Mouse (Mus musculus): ENCODE measurements around the gene Cachd1.

Cachd1 gene

DNA sequence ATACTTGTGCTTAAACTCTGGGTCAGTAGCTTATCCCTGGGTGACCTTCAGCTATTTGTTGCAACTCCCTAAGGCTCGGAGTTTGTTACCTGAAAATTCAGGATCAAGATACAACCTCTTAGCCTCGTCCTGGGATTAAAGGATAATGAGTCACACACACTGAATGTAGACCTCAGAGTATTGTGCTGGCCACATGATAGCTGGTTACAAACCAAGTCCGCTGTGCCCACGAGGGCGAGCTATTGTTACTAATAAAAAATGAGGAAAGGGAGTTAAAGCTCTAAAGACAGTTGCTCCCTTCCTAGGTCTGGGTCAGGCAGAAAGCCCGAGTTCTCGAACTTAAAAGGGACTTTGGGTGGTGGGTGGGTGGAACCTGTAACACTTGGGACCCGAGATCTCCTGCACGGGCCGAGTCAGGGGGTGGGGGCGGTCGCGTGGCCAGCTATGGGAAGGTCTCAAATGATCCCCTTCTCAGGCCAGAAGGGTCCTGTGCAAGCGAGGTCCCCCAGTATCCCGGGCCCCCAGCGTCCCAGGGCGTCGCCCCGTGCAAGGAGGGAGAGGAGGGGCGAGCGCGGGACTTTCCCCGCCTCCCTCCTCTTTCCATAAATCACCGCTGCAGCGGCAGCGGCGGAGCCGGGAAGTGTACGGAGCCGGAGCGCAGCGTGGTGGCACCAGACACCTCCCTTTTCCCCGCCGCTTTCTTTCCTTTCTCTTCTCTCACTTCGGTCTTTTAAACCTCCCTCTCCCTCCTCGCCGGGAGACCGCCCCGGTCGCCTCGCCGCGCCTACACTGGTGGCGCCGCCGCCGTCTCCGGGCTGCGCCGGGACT lies at the start of gene Cachd1:
Cachd1 (plus strand) TSS at position 633 of the 828 bp plus-strand sequence.
- no peak for DNase-seq (ENCODE audit: low read depth)

DNA sequence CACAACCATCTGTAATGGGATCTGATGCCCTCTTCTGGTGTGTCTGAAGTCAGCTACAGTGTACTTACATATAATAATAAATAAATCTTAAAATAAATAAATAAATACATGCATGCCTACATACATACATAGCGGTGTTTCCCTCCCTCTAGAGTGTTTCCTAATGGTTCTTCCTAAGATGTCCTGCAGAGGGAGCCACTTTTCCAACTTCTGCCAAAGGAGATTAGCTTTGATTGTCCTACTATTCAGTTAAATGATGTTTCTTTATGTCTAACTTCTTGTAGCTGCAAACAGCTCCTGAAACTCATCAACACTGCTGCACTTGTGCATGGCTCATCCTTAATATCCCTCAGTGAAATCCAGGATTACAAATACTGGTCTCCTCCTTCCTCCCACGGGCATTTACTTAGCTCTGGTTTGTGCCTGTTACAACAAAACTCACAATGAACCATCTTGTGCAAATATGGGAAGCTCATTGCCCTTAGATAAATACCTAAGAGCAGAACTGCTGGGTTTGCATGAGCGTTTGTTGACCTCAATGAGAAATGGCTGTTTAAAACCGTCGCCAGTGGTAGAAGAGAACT lies 47.5 kb upstream of the Cachd1 start:
- DNase-seq (ENCODE audit: low read depth), result peak; percentile 20

DNA sequence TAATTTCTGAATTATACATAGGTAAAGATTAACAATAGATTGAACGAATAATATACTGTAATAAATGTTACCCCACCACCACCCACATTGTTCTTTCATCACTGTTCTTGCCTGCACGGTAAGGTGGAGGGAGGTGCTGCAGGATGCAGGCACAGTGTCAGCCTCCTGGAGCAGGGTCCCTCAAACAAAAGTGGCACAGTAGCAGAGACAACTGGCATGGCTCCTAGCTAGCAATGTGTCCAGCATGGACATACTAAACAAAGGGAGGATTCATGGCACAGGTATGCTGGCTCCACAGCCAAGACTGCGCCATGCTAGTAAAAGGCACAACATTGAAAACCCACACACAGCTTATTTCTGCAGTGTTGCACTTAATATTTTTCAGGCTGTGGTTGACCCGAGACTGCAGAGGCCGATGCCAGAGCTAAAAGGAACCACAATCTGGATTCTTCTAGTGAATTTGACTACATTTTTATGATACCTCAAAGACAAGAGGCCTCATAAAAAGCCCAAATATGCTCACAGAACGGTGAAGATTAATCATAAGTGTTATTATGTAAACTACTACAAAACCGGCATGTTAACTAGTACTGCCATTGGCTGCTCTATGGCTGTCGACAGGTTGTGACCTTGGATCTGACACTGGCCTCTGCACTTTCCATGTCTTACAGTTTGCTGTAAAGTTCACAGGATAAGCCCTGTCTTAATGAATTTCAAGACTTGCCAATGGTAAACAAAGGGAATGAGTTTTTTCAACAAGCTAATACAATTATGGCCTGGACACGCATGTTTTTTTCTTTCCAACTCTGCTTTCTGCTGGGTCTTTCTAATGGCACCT lies 41.2 kb upstream of the Cachd1 start:
- DNase-seq (ENCODE audit: low read depth), result no peak

DNA sequence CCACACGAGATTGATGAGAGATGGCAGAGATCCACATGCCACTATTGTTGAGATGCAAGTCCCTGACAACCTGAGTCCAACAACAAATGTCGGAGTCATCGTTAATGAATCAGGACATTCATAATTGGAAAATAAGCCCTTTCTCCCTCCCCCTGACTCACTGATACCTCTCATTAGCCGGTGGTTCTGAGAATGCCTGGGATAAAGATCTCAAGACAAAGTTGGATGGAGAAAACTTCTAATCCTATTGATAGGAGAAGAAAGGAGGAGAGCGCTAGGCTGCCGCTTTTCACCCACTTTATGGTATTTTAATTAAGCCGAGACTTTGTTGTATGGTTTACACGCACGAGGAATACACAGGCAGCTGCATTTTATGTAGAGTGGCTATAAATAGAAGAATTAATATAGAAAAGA lies 40.5 kb upstream of the Cachd1 start:
- no peak for DNase-seq (ENCODE audit: low read depth)

DNA sequence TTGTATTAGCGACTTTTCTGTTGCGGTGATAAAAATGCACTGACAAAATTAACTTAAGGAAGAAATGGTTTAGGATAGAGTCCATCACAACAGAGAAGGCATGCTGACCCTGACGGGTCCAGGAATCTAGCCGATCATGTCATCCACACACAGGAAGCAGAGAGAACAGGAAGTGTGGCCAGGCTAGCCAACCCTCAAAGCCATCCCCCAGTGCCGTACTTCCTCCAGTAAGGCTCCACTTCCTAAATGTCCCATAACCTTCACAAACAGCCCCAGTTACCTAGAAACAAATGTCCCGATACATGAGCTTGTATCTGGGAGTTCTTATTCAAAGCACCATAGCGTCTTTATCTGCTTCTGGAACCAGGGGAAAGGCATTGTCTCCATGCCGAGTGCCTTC lies 32.9 kb upstream of the Cachd1 start:
- no peak for DNase-seq (ENCODE audit: low read depth)

DNA sequence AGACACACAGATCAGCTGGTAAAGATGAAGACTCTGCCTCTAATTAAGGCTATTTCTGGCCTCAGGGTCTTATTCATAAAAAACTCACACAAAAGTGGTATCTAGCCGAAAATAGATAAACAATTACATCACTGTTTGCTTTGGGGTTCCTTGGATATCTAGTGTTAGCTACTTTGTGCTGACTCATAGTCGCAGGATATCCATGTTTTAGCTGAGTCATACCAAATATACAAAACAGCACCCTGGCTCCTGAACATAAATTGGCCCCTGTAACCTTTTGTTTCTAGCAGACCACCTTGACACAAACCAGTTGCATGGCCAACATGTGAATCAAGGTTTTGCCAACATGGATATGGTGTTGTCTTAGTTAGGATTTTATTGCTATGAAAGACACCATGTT lies 24.2 kb upstream of the Cachd1 start:
- DNase-seq (ENCODE audit: low read depth), result no peak

DNA sequence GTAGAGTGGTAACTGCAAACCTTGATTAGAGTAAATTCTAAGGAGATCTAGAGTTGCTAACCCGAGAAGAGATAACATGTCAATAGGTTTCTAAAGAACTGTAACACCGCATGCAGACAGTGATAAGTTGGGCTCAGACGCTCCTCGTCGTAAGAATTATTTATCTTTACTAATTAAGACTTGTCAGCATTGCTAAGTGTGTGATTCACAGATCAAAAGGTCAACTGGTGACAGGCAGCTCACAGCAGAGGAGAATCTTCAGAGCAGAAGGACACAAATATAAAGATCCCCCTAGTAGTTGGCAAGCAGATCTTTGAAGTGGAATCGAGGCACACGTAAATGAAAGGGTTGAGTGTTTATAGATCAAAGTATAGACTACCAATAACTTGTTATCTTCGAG lies 20.8 kb upstream of the Cachd1 start:
- no peak for DNase-seq (ENCODE audit: low read depth)

DNA sequence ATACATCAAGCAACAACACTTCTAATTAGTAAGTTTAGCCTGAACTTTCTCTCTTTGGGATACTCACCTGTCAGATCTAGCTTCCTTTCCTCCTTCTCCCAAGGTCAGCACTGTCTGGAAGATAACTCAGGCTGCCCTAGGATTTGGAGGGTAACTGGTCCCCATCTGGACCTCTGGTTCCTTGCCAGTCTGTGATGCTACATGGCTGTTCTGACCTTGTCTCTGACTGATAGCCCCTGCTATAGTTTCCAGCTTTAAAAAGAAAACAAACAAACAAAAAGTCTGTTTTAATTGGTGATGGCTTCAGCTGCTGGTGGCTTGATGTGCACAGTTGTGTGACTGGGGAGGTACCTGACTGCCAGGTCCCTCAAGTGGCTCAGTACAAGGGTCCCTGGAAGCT lies 20.0 kb upstream of the Cachd1 start:
- DNase-seq (ENCODE audit: low read depth), result no peak

DNA sequence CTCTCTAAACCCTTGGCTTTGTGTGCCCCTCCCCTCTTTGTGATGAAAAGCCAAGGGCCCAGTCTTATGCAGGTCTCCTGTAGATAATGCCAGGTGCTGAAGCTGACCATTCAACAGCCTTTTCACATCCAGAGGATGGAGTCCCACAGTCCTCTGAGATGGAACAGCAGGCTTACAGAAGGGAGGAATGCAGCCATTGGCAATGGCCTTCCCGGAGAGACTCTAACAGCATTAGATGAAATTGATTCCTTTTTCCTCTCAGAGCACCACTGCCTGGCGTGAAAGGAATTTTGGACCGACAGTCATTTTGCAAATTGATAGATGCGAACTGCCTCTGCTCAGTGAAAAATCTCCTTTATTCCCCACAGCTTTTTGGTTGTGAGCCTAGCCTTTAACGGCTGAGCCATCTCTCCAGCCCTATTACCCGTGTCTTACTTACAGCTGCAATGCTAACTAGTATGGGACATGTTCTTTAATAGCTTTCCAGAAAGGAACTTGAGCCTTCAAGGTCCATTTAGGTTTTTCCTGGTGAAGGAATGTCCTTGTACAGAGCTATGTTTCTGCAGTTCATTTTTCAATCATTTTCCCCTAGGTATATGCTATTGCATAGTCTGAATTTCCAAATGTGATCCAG lies 18.1 kb upstream of the Cachd1 start:
- DNase-seq (ENCODE audit: low read depth), result no peak

DNA sequence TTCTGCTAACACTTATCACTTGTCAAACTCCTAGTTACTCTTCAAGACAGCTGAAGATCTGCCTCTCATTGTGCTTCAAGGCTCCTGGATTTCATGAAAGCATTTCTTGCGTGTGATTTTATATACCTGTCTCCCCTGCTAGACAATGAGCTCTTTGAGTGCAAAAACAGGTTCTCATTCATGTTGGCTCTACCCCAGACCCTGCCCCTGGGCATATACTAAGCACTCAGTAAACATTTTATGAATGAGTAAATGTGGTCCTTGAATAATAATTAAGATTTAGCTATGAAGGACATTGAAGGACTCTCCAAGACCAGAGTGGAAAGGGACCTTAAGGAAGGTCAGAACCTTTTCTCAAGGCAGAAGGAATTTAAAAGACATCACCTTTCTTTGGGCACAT lies 16.9 kb upstream of the Cachd1 start:
- no peak for DNase-seq (ENCODE audit: low read depth)

DNA sequence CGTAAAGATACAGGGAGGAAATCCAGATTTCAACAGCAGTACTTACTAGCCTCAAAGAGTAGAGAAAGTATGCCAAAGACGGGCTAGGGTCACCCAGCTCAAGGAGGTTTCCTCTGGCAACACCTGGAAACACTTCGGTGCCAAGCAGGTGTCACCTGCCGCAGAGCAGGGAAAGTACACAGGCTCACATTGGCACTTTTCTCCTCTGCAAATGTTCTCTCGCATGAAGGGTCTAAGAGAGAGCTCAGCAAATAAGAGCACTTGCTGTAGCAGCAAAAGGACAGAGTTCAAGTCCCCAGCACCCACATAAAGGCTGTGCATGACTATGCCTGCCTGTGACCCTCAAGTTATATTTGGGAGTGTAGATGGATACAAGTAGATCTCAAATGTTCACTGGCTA lies 16.1 kb upstream of the Cachd1 start:
- no peak for DNase-seq (ENCODE audit: low read depth)

DNA sequence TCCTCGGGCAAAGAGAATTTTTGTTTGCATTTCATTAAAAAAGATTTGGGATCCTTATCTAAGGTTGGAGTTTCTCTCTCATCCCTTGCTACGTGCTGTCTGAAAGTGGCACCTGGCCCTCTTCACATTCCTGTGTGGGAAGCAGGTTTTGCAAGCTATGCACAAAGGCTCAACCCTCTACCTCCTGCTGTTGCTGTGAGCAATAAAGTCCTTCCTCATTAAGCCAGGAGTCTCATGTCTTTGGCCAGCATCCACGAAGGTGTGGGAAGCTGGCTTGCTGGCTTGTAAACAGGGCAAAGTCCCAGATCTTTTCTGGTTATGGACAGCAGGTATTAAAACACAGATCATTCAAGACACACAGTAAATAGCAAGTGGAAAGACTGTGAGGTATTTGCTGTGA lies 7.9 kb upstream of the Cachd1 start:
- DNase-seq (ENCODE audit: low read depth), result no peak

DNA sequence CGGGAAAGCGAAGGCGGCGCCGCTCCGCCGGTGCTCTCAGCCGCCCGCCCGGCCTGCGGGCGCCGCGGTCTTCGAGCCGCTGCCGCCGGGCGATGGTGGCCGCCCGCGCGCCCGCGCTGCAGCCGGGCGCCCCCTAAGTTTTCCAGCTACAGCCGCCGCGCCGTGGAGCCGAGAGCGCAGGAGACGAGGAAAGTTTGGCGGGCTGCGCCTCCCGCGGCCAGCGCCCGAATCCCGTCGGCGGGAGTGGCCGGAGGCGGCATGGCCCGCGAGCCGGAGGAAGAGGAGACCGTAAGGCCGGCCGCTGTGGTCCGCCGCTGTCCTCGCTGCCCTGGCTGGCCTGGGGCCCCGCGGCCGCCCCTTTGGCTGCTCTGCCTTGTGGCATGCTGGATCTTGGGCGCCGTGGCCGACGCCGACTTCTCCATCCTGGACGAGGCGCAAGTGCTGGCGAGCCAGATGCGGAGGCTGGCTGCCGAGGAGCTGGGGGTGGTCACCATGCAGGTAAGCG lies 448 bp downstream of the Cachd1 start:
- DNase-seq (ENCODE audit: low read depth), result no peak

DNA sequence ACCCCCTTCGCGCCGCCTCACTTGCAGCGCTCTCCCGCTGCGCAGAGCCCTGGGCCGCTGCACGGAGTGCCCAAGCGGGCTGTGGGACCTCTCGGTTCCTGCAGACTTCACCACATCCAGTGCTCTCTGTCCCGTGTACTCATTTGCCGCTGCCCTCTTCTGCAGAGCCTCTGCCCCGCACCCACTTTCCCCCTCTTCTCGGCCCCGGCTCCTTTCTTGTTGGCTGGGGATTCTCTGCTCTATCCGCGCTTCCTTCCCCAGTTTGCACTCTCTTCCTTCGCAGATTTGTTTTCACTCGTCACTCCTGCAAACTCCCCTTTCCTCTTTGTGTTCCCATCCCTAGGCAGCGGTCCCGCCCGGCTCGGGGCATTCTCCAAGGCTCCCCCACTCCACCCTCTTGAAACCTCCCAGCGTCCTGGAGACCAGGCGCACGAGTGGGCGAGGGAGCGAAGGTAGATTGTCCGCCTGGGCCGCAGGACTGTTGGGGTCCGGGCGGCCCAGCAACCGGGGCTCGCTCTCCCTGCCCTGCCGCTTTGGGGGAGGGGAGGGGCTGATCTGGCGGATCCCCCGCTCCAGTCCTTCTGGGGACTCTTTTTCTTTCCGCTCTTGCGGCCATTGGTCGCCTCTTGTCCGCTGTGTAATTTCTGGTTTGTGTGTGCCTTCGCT lies 1.0 kb downstream of the Cachd1 start:
- no peak for DNase-seq (ENCODE audit: low read depth)

DNA sequence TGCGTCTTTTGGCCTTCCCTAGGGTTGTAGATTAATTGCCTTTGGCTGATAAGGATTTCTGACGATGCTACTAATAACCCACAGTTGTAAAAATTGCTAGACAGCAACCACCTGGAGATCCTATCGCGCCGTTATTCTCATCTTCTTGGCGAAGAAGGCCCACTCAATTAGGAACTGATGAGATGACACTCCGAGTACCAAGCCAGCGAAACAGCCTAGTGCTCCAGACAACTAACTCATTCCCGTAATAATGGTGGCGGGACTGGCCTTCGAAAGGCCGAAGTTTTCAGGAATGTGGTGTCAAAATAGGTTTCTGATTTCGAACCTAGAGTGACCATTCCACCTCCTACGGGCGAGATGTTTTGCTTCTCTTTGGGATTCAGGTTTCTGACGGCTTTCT lies 1.6 kb downstream of the Cachd1 start:
- no peak for DNase-seq (ENCODE audit: low read depth)

DNA sequence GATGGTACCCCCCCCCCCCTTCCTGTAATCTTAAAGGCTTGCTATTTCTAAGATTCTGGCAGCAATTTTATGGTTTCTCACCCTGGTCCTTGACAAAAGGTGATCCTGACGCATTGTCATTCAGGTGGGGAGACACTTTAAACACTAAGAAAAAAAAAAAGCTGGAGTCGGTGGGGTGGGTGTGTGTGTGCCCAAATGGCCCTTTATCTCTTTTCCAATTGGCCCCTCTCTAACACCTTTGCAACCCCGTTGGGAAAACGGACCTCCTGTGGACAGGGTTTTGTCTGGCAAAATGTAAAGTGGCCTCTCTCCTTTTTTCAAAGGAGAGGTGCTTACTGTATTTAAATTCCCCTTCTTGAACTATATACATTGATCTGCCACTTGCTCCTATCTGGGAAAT lies 2.5 kb downstream of the Cachd1 start:
- DNase-seq (ENCODE audit: low read depth), result no peak

DNA sequence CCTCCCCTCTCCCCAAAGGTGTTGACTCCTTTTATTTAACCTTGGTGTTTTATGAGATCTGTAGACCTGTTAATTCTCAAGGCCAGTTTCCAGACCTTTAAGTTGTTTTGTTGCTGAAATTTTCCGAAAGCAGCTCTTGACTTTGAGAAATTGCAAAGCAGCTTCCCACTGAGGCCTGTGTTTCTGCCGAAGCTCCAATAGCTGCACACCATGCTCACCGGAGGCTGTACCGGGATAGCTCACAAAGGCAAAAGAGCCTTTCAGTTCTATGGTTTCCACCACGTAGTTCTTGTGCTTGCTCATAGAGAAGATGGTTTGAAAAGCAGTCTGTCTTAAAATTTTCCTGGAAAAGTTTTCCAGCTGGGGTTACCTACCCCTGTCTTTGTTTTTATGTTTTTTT lies 3.2 kb downstream of the Cachd1 start:
- no peak for DNase-seq (ENCODE audit: low read depth)

DNA sequence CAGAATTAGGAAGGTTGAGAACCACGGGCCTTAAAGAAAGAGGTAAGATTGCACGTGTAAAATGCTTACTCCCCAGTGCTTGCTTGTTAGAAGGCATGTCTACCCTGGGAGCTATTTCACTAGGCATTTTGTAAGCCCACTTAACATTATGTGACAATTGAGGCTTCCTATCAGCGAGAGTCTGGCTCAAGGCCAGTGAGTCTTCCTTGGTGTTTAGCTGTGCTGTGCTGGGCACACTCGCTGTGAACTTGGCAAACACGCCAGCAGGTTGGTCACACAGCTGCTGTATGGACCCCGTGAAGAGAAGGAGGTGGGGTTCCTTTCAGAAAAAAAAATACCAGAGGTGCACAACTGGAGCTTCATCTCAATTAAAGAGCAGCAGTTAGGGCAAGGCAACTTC lies 4.4 kb downstream of the Cachd1 start:
- no peak for DNase-seq (ENCODE audit: low read depth)

DNA sequence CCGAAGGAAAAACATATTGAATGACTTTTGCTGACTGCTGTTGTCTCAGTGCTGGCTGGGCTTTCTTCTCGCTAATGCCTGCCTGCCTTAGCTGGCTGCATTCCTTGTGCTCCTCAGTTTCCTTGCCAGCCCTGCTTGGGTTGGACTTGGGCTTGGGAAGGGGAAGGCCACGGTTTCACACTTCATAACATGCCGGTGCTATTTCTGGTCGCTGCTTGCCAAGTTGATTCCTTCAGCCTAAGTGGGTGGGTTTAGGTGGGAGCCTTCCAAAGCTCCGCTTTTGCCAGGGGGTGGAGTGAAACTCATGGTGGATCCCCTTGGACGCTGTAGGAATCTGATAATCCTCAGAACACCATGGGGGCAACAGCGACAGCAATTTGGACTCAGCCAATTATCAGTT lies 5.9 kb downstream of the Cachd1 start:
- DNase-seq (ENCODE audit: low read depth), result no peak

DNA sequence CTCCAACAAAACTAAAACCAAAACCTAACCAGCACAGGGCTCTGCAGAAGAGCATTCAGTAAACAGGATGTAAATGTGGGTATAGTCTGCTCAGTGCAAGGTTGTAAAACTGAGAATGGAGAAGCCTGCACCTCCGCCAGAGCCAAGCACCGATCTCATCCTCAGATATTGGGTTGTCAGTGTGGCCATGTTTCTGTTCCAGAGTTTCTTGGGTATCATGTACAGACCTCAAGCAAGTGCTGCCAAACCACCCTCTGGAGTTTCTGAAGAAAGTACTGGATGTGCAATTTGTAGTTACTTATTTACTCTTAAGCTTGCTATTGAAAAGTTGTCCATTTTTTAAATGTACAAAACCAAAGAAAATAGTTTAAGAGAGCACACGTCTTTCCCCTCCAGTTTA lies 6.4 kb downstream of the Cachd1 start:
- DNase-seq (ENCODE audit: low read depth), result no peak

DNA sequence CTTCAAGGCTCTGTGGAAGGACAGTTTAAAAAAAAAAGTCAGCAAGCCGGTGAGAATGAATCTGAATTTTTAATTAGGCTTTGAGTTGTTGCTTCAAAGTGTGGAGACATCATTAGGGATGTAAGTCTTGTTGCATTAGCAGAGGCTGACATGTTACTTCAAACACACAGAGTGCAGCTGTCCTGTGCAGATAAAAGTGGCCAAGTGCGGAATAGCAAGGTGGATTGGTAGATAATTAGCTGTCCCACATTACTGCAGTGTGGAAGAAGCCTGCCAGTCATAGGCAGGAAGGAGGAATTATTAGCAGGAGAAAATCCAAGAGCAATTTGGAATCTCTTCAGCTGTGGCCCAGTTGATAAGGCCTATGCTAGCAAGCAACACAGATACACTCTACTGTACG lies 10.7 kb downstream of the Cachd1 start:
- DNase-seq (ENCODE audit: low read depth), result no peak

DNA sequence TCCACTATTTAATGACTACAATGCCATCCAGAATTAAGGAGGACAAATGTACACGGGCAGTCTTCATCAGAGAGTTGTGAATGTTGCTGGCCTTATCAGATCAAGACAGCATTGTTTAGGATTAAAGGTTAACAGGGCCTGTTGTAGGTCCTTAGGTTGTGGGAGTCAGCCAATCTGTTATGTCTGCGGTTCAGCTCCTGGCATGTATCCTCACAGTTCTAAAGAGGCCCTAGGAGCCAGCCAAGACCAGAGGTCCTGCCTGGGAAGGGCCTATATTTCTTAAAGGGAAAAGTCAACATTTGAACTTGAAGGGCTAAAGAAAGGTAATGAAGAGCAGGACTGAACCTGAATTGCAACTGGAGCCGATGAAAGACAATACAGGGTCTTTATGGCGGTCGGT lies 13.7 kb downstream of the Cachd1 start:
- no peak for DNase-seq (ENCODE audit: low read depth)
